8 mouse cellular contexts compared by ENCODE assay signal in genomic region chr7:15920645-15921190, GRCm38 (mm10). TPM values are rescaled to one million over a fixed set of nuclear protein-coding genes. Genes with fewer than 3 reads are reported as not detected.
DNase-seq lines count a peak whose midpoint lies in the region; ATAC-seq and TF ChIP-seq lines count a peak whose summit lies in the region.

No protein-coding gene starts in this region.

- WGBS in kidney, embryonic 15.5 days: 86% methylated on average over 6 of the region's 6 CpGs
- WGBS in hindbrain, embryonic 14.5 days: 86% methylated on average over 6 of the region's 6 CpGs
- 85% methylated on average over 6 of the region's 6 CpGs for WGBS in midbrain, embryonic 15.5 days

- peak overlapping the region; percentile 83 for H3K4me2 ChIP-seq in kidney, embryonic 15.5 days
- H3K4me2 ChIP-seq in hindbrain, embryonic 14.5 days (replicated peaks): peak overlapping the region; percentile 85
- H3K4me2 ChIP-seq in midbrain, embryonic 15.5 days: peak overlapping the region; percentile 85

- H3K4me3 ChIP-seq in kidney, embryonic 15.5 days (replicated peaks): peak overlapping the region; percentile 74
- peak overlapping the region; percentile 90 for H3K4me3 ChIP-seq in cortical plate, adult 2 months (ENCODE audit: insufficient read depth, low read length)
- H3K4me3 ChIP-seq in hindbrain, embryonic 14.5 days (replicated peaks; ENCODE audit: low read length): peak overlapping the region; percentile 77
- H3K4me3 ChIP-seq in midbrain, embryonic 15.5 days: peak overlapping the region; percentile 76

- H3K36me3 ChIP-seq in kidney, embryonic 15.5 days: peaks cover 39% of the 10 kb centered on the region
- peaks cover 38% of the 10 kb centered on the region for H3K36me3 ChIP-seq in hindbrain, embryonic 14.5 days (replicated peaks; ENCODE audit: control insufficient read depth, insufficient read depth)
- peaks cover 22% of the 10 kb centered on the region; the same call in 1 of the 2 replicates for H3K36me3 ChIP-seq in midbrain, embryonic 15.5 days (replicated peaks)

- peak overlapping the region; percentile 77 for H3K9ac ChIP-seq in kidney, embryonic 15.5 days
- peak overlapping the region; percentile 87 for H3K9ac ChIP-seq in hindbrain, embryonic 14.5 days
- H3K9ac ChIP-seq in midbrain, embryonic 15.5 days: peak overlapping the region; percentile 77

- no peak overlapping the region for H3K27ac ChIP-seq in kidney, embryonic 15.5 days
- H3K27ac ChIP-seq in cortical plate, adult 2 months (ENCODE audit: insufficient read depth, low read length): peak overlapping the region; percentile 86
- no peak overlapping the region for H3K27ac ChIP-seq in hindbrain, embryonic 14.5 days
- H3K27ac ChIP-seq in midbrain, embryonic 15.5 days: peak overlapping the region; percentile 5; the same call in 1 of the 2 replicates

- TF ChIP-seq POLR2A in cortical plate, adult 2 months (IDR thresholded peaks at IDR 0.05; ENCODE audit: extremely low read depth, insufficient read depth, low read length): peak; percentile 40; the same call in 1 of the 2 replicates

- H3K9me3 ChIP-seq in kidney, embryonic 15.5 days (replicated peaks): no peaks in the 10 kb centered on the region
- H3K9me3 ChIP-seq in hindbrain, embryonic 14.5 days (ENCODE audit: control insufficient read depth, low read length): no peaks in the 10 kb centered on the region
- no peaks in the 10 kb centered on the region for H3K9me3 ChIP-seq in midbrain, embryonic 15.5 days

- no peaks in the 10 kb centered on the region for H3K27me3 ChIP-seq in kidney, embryonic 15.5 days
- H3K27me3 ChIP-seq in hindbrain, embryonic 14.5 days (ENCODE audit: control insufficient read depth, insufficient read depth, low read length): no peaks in the 10 kb centered on the region
- H3K27me3 ChIP-seq in midbrain, embryonic 15.5 days (replicated peaks): no peaks in the 10 kb centered on the region

- H3K4me1 ChIP-seq in kidney, embryonic 15.5 days: peaks cover 27% of the 10 kb centered on the region
- peaks cover 2% of the 10 kb centered on the region; the same call in 1 of the 2 replicates for H3K4me1 ChIP-seq in cortical plate, adult 2 months (ENCODE audit: control insufficient read depth, insufficient read depth, low read length)
- H3K4me1 ChIP-seq in hindbrain, embryonic 14.5 days (replicated peaks; ENCODE audit: control insufficient read depth, insufficient read depth, low read length): peaks cover 20% of the 10 kb centered on the region
- H3K4me1 ChIP-seq in midbrain, embryonic 15.5 days: peaks cover 26% of the 10 kb centered on the region

- DNase-seq in kidney, postnatal 25 days: no peak
- no peak for DNase-seq in hindbrain, embryonic 14.5 days (ENCODE audit: low spot score)
- no peak for DNase-seq in cerebellum, adult 11 months
- no peak for DNase-seq in urinary bladder, adult 18-20 months (ENCODE audit: low spot score in 2 of 2)
- DNase-seq in cerebellum, adult 9-11 months: no peak

- ATAC-seq in kidney, embryonic 15.5 days (replicated peaks; ENCODE audit: low FRiP score): no peak
- ATAC-seq in hindbrain, embryonic 14.5 days (ENCODE audit: low FRiP score): no peak
- no peak for ATAC-seq in midbrain, embryonic 15.5 days (replicated peaks)

- no peak for TF ChIP-seq CTCF in cortical plate, adult 2 months (IDR thresholded peaks at IDR 0.05; ENCODE audit: extremely low read depth, insufficient read depth, low read length)

RNA-seq across cellular contexts. Expression of gene Selenow, which starts 1.5 kb away (rescaled TPM):
- polyA plus RNA-seq in kidney, embryonic 15.5 days (2015; fragmentation: Nextera tagmentation; extraction: Ambion mirVana): 745 and 748 TPM in 2 replicates
- 1,858 and 2,021 TPM in 2 replicates for polyA plus RNA-seq in cortical plate, adult 2 months (2012; rRNA removed)
- polyA plus RNA-seq in hindbrain, embryonic 14.5 days (2014; fragmentation: Nextera tagmentation; extraction: Ambion mirVana): 1,554 and 1,615 TPM in 2 replicates
- polyA plus RNA-seq in midbrain, embryonic 15.5 days (2015; fragmentation: Nextera tagmentation; extraction: Ambion mirVana): 1,365 and 1,414 TPM in 2 replicates

RNA-seq across cellular contexts. Expression of gene Nop53, which starts 25.2 kb away (rescaled TPM):
- 194 and 195 TPM in 2 replicates for polyA plus RNA-seq in kidney, embryonic 15.5 days (2015; fragmentation: Nextera tagmentation; extraction: Ambion mirVana)
- polyA plus RNA-seq in cortical plate, adult 2 months (2012; rRNA removed): 91.6 and 109 TPM in 2 replicates
- polyA plus RNA-seq in hindbrain, embryonic 14.5 days (2014; fragmentation: Nextera tagmentation; extraction: Ambion mirVana): 113 and 114 TPM in 2 replicates
- polyA plus RNA-seq in midbrain, embryonic 15.5 days (2015; fragmentation: Nextera tagmentation; extraction: Ambion mirVana): 114 and 126 TPM in 2 replicates

RNA-seq across cellular contexts. Expression of gene Crxos, which starts 38.3 kb away (rescaled TPM):
- not detected in 2 replicates for polyA plus RNA-seq in kidney, embryonic 15.5 days (2015; fragmentation: Nextera tagmentation; extraction: Ambion mirVana)
- polyA plus RNA-seq in cortical plate, adult 2 months (2012; rRNA removed): 0.13 and 0.27 TPM in 2 replicates
- polyA plus RNA-seq in hindbrain, embryonic 14.5 days (2014; fragmentation: Nextera tagmentation; extraction: Ambion mirVana): 0.41 TPM in 1 of 2 replicates, not detected in the other
- 0.27 TPM in 1 of 2 replicates, not detected in the other for polyA plus RNA-seq in midbrain, embryonic 15.5 days (2015; fragmentation: Nextera tagmentation; extraction: Ambion mirVana)

RNA-seq across cellular contexts. Expression of gene Crx, which starts 41.0 kb away (rescaled TPM):
- not detected in 2 replicates for polyA plus RNA-seq in kidney, embryonic 15.5 days (2015; fragmentation: Nextera tagmentation; extraction: Ambion mirVana)
- polyA plus RNA-seq in cortical plate, adult 2 months (2012; rRNA removed): 0.08 TPM in 1 of 2 replicates, not detected in the other
- not detected in 2 replicates for polyA plus RNA-seq in hindbrain, embryonic 14.5 days (2014; fragmentation: Nextera tagmentation; extraction: Ambion mirVana)
- polyA plus RNA-seq in midbrain, embryonic 15.5 days (2015; fragmentation: Nextera tagmentation; extraction: Ambion mirVana): 0.15 and 0.28 TPM in 2 replicates

RNA-seq across cellular contexts. Expression of gene Ehd2, which starts 46.6 kb away (rescaled TPM):
- 39.4 and 39.5 TPM in 2 replicates for polyA plus RNA-seq in kidney, embryonic 15.5 days (2015; fragmentation: Nextera tagmentation; extraction: Ambion mirVana)
- polyA plus RNA-seq in cortical plate, adult 2 months (2012; rRNA removed): 4.9 and 5.4 TPM in 2 replicates
- polyA plus RNA-seq in hindbrain, embryonic 14.5 days (2014; fragmentation: Nextera tagmentation; extraction: Ambion mirVana): 5.6 and 6.6 TPM in 2 replicates
- polyA plus RNA-seq in midbrain, embryonic 15.5 days (2015; fragmentation: Nextera tagmentation; extraction: Ambion mirVana): 4.6 and 5.8 TPM in 2 replicates

Comparison
In these comparisons a context has a peak if more than half of its experiments do, and no peak if none do; other contexts are left out.
1. H3K27ac ChIP-seq: peak in cortical plate, adult 2 months (single experiment) and midbrain, embryonic 15.5 days (single experiment); none in kidney, embryonic 15.5 days (single experiment) and hindbrain, embryonic 14.5 days (single experiment).
2. Peak in every context shown above with its lines, with median percentiles within 50 percentile points of each other: H3K4me2 ChIP-seq, H3K4me3 ChIP-seq and H3K9ac ChIP-seq.